Mouse (Mus musculus) small intestine, adult 2 months (tissue): ENCODE data around the gene Gpr62. TPM values are rescaled to one million over a fixed set of nuclear protein-coding genes. Genes with fewer than 3 reads are reported as not detected.
A peak's percentile ranks its signal among the peaks of the same experiment; 100 is the strongest.

Experiments
- H3K27ac ChIP-seq: fragments of 200-500 bp; 2 replicates; pipeline ENCODE4 v1.5.1; 2012; ENCODE audit warnings: low read depth, low read length, control low read depth, inconsistent platforms; ENCODE audit not compliant: insufficient read depth
- H3K27me3 ChIP-seq: fragments of 200-500 bp; 2 replicates; pipeline ENCODE4 v1.6.1; 2012; ENCODE audit warnings: mild to moderate bottlenecking, moderate library complexity, low read length, inconsistent platforms; ENCODE audit not compliant: control insufficient read depth, insufficient read depth
- H3K36me3 ChIP-seq: fragments of 200-500 bp; 2 replicates; pipeline ENCODE4 v1.6.1; 2012; ENCODE audit warnings: mild to moderate bottlenecking, low read length, control low read depth, inconsistent platforms; ENCODE audit not compliant: control insufficient read depth, insufficient read depth
- H3K4me1 ChIP-seq: fragments of 200-500 bp; 2 replicates; pipeline ENCODE4 v1.6.1; 2012; ENCODE audit warnings: low read length, inconsistent platforms, mixed read lengths; ENCODE audit not compliant: control insufficient read depth, insufficient read depth, insufficient read length
- H3K4me3 ChIP-seq: fragments of 200-500 bp; 2 replicates; pipeline ENCODE4 v1.5.1; 2012; ENCODE audit warnings: low read depth, mild to moderate bottlenecking, control low read depth, inconsistent platforms, low read length, moderate library complexity
- CTCF ChIP-seq: fragments of 200-500 bp; IDR thresholded peaks from 2 replicates; pipeline ENCODE4 v1.5.1; 2012; ENCODE audit warnings: low read depth, mild to moderate bottlenecking, control low read depth, inconsistent platforms, low read length, moderate library complexity, mixed read lengths; ENCODE audit not compliant: insufficient replicate concordance, insufficient read length; ENCODE audit errors: extremely low read depth
- POLR2A ChIP-seq: fragments of 200-500 bp; IDR thresholded peaks from 2 replicates; pipeline ENCODE4 v1.6.1; 2012; ENCODE audit warnings: low read depth, mild to moderate bottlenecking, control low read depth, inconsistent platforms, low read length, moderate library complexity
- WGBS: fragments of 180-500 bp; shearing (Covaris S2); methylation state at CpG from one replicate; pipeline ENCODE4 v1.1.7; 2018; 5-methylcytosine and 5-hydroxymethylcytosine counted together
- polyA plus RNA-seq: library from polyadenylated mRNA; depleted of rRNA; stranded (reverse); fragments of >200 nt; gene quantifications from 2 replicates; pipeline ENCODE4 v1.2.3, GENCODE M21; 2012

The Gpr62 gene
- polyA plus RNA-seq, 1 experiment: 0.39 TPM

DNA sequence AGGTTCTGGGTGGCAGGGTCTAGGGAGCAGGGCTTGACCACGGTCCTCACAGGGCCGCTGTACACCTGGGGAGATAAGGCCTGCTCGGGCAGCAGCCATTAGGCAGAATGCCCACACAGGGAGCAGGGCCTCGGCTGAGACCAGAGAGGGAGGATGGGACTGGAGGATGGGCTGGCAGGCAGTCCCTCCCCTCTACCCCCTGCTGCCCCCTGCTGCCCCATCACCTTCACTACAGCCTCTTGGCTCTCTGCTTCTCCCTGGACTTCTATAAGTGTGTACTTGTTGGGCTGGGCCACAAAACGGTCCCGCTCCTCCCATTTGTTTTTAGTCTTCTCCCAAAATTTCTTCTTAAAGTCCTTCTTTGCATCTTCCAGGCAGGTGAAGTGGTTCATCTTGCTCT, 8.7 kb upstream of the Gpr62 start:
- TF ChIP-seq POLR2A (no peak), CTCF (peak; percentile 76)
- Histone ChIP-seq H3K27me3 (no peaks in the 10 kb centered on the region), H3K36me3 (no peaks in the 10 kb centered on the region; the same call in 1 of the 2 replicates), H3K4me3 (no peak overlapping the region), H3K27ac (no peak overlapping the region), H3K4me1 (peaks cover 27% of the 10 kb centered on the region)
- WGBS: 15% methylated on average over 6 of the region's 6 CpGs

- no peaks in the 10 kb centered on the region for H3K27me3 ChIP-seq
- WGBS: 53% methylated on average over 5 of the region's 5 CpGs
- H3K27ac ChIP-seq: no peak overlapping the region
- H3K36me3 ChIP-seq: no peaks in the 10 kb centered on the region
- TF ChIP-seq CTCF (no peak), POLR2A (no peak)
- H3K4me3 ChIP-seq: no peak overlapping the region
- H3K4me1 ChIP-seq: peaks cover 27% of the 10 kb centered on the region
These were observed 8.0 kb upstream of the Gpr62 start for GRCm38 (mm10) chr9:106473753-106474105.

DNA sequence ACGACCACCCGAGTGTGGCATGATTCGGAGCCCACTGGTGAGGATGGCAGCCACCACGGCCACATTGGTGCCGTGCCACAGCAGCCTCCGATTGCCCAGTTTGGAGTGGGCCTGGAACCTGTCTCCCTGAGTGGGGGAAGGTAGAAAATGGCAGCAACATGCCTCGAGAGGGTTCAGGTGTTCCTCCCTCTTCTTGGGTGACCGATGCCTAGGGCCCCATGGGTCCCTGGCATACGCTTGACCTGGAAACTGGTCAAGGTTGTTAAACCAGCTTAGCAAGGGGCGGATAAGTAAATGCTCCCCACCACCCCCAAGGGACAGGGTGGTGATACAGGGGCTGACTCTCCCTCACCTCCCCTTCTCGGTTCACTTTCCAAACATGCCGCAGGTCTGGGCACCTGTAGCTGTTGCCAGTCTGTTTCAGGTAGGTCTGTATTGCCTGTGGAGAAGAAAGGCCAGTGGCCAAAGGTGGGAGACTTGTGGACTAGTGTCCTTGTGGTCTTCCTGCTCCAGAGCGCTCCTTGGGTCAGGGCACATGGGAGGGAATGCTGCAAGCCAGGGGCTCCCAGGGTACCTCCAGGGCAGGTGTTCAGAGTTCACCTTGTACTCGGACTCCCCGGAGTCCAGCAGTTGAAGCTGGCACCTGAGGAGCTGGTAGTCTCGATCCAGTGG, 7.5 kb upstream of the Gpr62 start:
- H3K36me3 ChIP-seq: no peaks in the 10 kb centered on the region
- H3K27ac ChIP-seq: no peak overlapping the region
- WGBS: 77% methylated on average over 16 of the region's 16 CpGs
- TF ChIP-seq POLR2A: no peak
- TF ChIP-seq CTCF: no peak
- H3K4me3 ChIP-seq: no peak overlapping the region
- peaks cover 27% of the 10 kb centered on the region for H3K4me1 ChIP-seq
- H3K27me3 ChIP-seq: no peaks in the 10 kb centered on the region

GRCm38 (mm10) chr9:106472321-106472720, 6.6 kb upstream of the Gpr62 start:
- WGBS: 53% methylated on average over 4 of the region's 4 CpGs
- Histone ChIP-seq H3K27me3 (no peaks in the 10 kb centered on the region), H3K4me3 (no peak overlapping the region), H3K27ac (peak overlapping the region; percentile 36), H3K4me1 (peaks cover 22% of the 10 kb centered on the region), H3K36me3 (no peaks in the 10 kb centered on the region)
- no peak for TF ChIP-seq POLR2A
- TF ChIP-seq CTCF: no peak

DNA sequence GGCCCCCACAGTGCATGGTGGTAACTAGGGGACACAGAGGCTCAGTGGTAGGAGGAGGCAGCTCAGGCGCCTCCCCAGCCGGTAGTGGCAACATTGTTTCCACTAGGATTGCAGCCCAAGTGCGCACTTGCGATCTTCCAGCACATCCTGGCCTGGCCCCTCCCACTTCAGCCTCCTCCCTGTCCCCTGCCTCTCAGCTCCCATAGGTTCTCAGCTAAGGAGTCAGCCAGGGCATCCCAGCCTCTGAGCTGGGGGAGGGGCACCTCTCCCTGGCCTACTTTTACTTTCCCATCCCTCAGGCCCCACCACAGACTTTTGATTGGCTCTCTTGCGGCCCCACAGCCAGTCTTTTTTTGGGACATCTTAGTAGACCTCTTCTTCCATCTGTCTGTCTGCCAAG, 6.2 kb upstream of the Gpr62 start:
- H3K27me3 ChIP-seq: no peaks in the 10 kb centered on the region
- no peaks in the 10 kb centered on the region for H3K36me3 ChIP-seq
- peaks cover 22% of the 10 kb centered on the region for H3K4me1 ChIP-seq
- WGBS: 34% methylated on average over 5 of the region's 5 CpGs
- H3K4me3 ChIP-seq: peak overlapping the region; percentile 30
- TF ChIP-seq POLR2A (no peak), CTCF (no peak)
- H3K27ac ChIP-seq: peak overlapping the region; percentile 48

DNA sequence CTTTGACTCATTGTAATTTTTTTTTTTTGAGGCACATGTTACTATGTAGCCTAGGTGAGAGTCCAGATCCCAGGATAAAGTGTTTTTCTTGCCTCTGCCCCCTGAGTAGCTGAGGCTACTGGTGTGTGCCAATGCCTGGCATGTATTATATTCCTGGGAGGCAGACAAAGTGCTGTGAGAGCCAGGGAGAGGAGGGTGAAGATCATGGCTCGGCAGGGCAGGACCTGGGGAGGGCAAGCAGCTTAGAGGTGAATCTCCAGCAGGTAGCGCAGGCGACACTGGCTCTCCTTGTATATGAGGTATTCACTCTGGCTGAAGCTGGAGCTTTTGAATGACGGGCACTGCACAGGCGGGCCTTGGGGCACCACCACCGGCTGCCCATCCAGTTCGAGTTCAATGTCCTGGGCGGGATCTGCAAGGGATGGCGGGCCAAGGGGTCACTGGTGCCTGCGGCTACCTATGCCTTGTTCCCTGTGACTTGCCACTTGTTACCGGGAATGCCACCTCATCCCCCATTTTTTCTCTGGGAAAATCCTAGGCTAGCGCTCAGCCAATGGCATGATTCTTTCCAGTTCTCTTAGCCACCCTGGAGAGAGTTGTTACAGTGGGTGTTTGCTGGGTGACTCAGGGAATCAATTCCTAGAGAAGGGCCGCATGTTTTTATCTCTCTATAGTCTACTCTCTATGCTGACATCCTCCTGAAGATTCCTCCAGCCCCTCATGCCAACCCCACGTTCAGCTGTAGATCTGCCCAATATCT, 5.4 kb upstream of the Gpr62 start:
- Histone ChIP-seq H3K4me3 (peak overlapping the region; percentile 30), H3K27ac (peak overlapping the region; percentile 48; the same call in 1 of the 2 replicates)

GRCm38 (mm10) chr9:106469776-106470175, 4.0 kb upstream of the Gpr62 start:
- H3K4me3 ChIP-seq: no peak overlapping the region
- no peak for TF ChIP-seq POLR2A
- TF ChIP-seq CTCF: no peak
- WGBS: 70% methylated on average over 9 of the region's 9 CpGs
- H3K36me3 ChIP-seq: no peaks in the 10 kb centered on the region
- H3K27me3 ChIP-seq: peaks cover 4% of the 10 kb centered on the region
- no peak overlapping the region for H3K27ac ChIP-seq
- H3K4me1 ChIP-seq: peaks cover 8% of the 10 kb centered on the region

More for the DNA sequence above, 5.4 kb upstream of the Gpr62 start:
- Histone ChIP-seq H3K27me3 (no peaks in the 10 kb centered on the region), H3K4me1 (peaks cover 17% of the 10 kb centered on the region), H3K36me3 (no peaks in the 10 kb centered on the region)
- 71% methylated on average over 14 of the region's 14 CpGs for WGBS
- no peak for TF ChIP-seq CTCF
- TF ChIP-seq POLR2A: no peak
